Mouse (Mus musculus) kidney, adult 2 months (tissue): ENCODE measurements around the gene Kcnc4.

Experiments used
- CTCF ChIP-seq: fragments of 200-500 bp; conservative IDR thresholded peaks from 2 replicates; pipeline ENCODE4 v1.5.1; 2011; ENCODE audit warnings: low read depth, mild to moderate bottlenecking, control low read depth, low read length, moderate library complexity, mixed read lengths; ENCODE audit not compliant: insufficient read depth, insufficient read length
- POLR2A ChIP-seq: fragments of 200-500 bp; IDR thresholded peaks from one replicate; pipeline ENCODE4 v1.6.1; 2011; ENCODE audit warnings: low read depth, low read length, control low read depth

DNA sequence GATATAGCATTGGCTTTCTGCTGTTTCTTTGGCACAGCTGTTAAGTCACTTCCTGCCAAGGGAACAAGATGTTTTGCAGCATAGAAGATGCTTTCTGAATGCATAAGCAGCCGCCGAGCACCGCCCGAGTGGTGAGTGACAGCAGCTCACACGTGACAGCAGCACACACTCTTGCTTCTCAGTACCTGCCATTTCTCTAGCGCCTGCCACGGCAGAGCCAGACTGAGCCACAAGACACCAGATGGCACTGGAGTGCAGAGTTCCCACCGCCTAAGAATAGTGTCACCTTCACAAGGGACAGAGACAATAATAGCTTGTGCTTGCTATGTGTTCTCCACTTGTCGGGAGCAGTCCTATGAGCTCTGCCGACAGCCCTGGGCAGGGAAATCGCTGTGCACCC is 23.9 kb upstream of the Kcnc4 start:
- no peak; the same call in 1 of the 2 replicates for TF ChIP-seq CTCF
- no peak for TF ChIP-seq POLR2A
